Mouse (Mus musculus): ENCODE data around the gene Rundc3b.

GRCm38 (mm10) chr5:8519006-8519405 is 103.7 kb downstream of the Rundc3b start:
- TF ChIP-seq CTCF (IDR thresholded peaks at IDR 0.05; ENCODE audit: low read depth, low read length) (no peak), POLR2A (IDR thresholded peaks at IDR 0.05; ENCODE audit: borderline replicate concordance, low read depth, low read length) (no peak)

Measured in bone marrow macrophage, adult 2 months (primary cell).